Mouse (Mus musculus) kidney, adult 2 months (tissue): ENCODE measurements at regions not wholly inside any gene's neighbourhood (a gene's known extent, or its start where the extent isn't known, plus 50 kb on each side); places are given as distances from the start of the nearest gene placed in this dataset.

ENCODE experiments used
- CTCF ChIP-seq: fragments of 200-500 bp; conservative IDR thresholded peaks from 2 replicates; pipeline ENCODE4 v1.5.1; 2011; ENCODE audit warnings: low read depth, mild to moderate bottlenecking, control low read depth, low read length, moderate library complexity, mixed read lengths; ENCODE audit not compliant: insufficient read depth, insufficient read length
- POLR2A ChIP-seq: fragments of 200-500 bp; IDR thresholded peaks from one replicate; pipeline ENCODE4 v1.6.1; 2011; ENCODE audit warnings: low read depth, low read length, control low read depth

DNA sequence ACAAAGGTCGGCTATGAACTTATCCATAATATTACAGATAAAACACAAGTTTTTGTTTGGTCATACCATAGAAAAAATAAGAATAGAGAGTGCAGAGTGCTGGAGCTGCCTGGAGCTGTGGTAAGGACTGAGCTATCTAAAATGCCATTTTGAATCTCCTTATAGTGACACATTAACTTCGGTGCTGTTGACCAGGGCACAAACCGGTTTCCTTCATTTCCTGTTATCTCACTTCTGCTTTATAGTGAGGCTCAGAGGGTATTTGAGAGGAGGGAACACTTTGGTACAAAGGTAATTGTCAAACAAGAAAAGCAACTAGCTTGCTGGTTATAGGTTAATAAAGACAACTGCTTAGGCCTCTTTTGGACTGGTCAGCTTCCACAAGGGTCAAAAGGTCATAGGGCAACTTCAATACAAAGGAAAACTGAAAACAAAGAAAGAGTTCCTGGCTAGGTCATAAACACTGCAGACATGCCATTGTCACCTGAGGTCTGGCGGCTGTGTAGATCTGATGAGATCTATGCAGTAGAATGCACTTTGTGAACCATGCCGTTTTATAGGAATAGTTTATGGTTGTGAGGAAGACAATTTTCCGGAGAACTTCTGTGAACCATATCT is 132.2 kb upstream of the Bmp2 start:
- no peak for TF ChIP-seq CTCF
- TF ChIP-seq POLR2A, result no peak
